Mouse (Mus musculus): Measurements from ENCODE around the gene Zbtb25.
A peak's percentile ranks its signal among the peaks of the same experiment; 100 is the strongest.

DNA sequence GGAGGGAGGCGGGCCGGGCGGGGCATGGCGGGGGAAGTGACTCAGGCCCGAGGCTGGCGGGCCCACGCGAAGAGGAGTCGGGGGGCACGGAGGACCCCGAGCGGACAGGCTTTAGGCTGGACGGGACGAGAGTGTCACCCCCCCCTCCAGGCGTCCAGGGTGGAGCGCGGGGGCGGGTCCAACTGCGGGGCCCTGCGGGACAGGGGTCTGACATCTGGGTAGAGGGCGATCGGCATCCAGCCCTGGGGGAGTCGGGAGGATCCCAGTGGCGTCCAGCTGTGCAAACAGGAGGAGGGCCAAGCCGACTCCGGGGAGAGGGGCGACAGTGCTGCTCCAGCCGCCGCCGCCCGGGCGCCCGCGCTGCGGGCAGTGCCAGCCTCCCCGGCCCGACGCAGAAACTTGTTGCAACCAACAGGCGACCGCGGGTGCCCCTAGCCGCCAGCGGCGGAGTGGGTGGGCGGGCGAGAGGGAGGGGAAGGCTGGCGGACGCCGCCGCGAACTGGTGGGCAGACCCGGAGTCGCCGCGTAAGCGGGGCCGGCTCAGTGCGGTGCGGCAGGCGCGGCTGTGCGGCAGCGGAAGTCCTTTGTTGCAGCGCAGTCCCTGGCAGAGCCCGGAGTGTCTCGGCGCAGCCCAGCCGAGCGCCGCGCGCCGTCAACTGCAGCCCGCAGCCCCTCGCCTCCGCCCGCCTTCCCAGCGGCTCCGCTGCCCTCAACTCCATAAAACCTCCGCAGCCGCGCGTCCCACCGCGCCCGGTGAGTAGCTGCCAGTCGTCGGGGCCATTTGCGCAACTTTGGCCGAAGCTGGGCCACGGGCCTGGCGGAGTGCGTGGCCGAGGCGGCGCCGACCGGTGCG is 802 bp upstream of the Zbtb25 start, which contains the start of gene Zbtb1:
- TF ChIP-seq CTCF (IDR thresholded peaks at IDR 0.05; ENCODE audit: borderline replicate concordance, control insufficient read depth, extremely low read depth, insufficient read depth, low read length, poor library complexity) (no peak), POLR2A (IDR thresholded peaks at IDR 0.05; ENCODE audit: control insufficient read depth, extremely low read depth, insufficient read depth, low read length, poor library complexity) (peak; percentile 70)
